Mouse (Mus musculus) stomach, postnatal 0 days (tissue): Measurements from ENCODE around the gene Il21r.

Experiments used
- CTCF ChIP-seq: IDR thresholded peaks from 2 replicates; pipeline ENCODE4 v1.5.1; 2016; ENCODE audit warnings: antibody characterized with exemption, low read depth, mild to moderate bottlenecking, moderate library complexity
- EP300 ChIP-seq: optimal IDR thresholded peaks from 2 replicates; pipeline ENCODE3; 2016; ENCODE audit warnings: antibody characterized with exemption

DNA sequence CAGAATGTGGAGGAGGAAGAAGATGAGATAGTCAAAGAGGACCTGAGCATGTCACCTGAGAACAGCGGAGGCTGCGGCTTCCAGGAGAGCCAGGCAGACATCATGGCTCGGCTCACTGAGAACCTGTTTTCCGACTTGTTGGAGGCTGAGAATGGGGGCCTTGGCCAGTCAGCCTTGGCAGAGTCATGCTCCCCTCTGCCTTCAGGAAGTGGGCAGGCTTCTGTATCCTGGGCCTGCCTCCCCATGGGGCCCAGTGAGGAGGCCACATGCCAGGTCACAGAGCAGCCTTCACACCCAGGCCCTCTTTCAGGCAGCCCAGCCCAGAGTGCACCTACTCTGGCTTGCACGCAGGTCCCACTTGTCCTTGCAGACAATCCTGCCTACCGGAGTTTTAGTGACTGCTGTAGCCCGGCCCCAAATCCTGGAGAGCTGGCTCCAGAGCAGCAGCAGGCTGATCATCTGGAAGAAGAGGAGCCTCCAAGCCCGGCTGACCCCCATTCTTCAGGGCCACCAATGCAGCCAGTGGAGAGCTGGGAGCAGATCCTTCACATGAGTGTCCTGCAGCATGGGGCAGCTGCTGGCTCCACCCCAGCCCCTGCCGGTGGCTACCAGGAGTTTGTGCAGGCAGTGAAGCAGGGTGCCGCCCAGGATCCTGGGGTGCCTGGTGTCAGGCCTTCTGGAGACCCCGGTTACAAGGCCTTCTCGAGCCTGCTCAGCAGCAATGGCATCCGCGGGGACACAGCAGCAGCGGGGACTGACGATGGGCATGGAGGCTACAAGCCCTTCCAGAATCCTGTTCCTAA is 27.3 kb upstream of the Il21r start:
- no peak for TF ChIP-seq CTCF
- no peak for TF ChIP-seq EP300
